Mouse (Mus musculus) thymus, postnatal 25 days (tissue): Measurements from ENCODE around the gene Ubtd1.

ENCODE experiments used
- DNase-seq: peaks from one replicate; pipeline ENCODE4 v3.0.0; 2022

Gene Ubtd1

DNA sequence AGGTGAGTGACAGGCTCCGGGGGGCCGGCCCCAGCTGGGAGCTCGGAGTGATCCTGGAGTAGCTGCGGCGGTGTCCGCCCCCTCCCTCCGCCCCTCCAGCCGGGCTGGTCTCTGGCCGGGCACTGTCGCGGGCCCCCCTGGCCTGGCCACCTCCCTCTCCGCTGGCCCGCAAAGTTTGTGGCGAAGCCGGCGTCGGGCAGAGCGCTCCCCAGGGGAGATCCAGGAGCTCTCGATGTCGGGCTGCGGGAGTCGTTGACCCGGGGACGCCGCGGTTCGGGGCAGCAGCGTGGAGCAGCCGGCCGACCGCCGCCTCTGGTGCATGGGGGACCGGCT, at the start of gene Ubtd1:
Ubtd1 (plus strand) TSS at position 169 of the 333 bp plus-strand sequence.
- DNase-seq = no peak

DNA sequence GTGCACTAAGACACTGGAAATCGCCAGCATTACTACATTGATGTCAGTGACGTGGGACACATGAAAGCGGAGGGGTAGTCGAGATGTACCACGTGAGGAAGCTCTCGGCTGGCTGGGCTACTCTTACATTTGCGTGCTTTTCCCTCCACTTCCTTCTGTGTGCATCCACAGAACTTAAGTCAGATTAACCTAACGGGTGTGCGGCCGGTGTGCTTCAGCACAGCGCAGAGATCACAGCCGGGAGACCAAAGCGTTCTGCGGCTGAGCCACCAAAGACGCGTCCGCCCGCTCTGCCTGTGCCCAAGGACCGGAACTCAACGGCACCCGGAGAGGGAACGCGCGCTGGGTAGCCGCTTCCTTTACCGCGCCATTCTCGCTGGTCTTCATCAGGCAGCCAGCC, 48.9 kb upstream of the Ubtd1 start:
- DNase-seq = no peak

DNA sequence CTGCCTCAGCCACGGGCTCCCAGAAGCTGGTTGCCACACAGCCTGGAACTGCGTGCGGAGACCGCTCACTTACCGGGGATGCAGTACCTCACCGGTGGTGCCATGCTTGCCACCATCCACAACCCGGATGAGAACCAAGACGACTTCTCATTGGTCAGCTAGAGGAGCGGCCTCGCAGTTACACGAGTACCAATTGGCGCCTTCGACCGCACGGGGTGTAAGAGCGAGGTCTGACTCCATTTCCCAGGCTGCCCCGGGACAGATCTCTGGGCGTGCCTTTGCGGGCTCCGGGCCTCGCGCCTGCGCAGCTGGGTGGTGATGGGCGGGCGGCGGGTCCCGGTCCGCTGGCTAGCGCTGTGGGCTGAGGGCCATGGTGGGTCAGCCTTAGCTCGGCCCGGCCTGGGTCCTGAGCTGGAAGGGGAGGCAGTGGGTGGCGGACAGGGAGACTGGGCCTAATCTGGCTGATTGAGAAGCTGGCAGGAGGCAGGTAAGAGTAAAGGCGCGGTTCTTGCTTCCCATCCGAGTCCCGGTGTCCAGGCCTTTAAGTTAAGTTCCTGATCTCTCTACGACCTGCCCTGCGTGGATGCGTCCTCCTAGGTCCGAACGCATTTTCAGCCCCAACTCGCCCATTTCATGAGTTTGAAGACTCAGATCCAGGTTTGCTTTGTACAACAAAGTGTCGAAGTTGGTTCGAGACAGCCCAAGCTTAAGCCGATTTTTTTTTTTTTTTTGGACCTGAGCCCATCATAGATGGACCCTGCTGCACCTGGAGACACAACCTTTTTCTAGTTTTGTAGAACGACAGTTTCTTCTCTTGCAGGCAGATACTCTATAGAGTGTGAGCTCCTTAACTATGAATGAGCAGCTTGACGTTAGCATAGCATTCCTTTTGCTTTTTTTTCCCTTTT, 48.1 kb upstream of the Ubtd1 start, which contains the start of the genes Exosc1 and Zdhhc16:
Exosc1 (minus strand) TSS at position 245 of the 908 bp plus-strand sequence.
Zdhhc16 (plus strand) TSS at position 302 of the 908 bp plus-strand sequence.
- DNase-seq = peak; percentile 97

- no peak for DNase-seq
These were observed 47.4 kb upstream of the Ubtd1 start for GRCm38 (mm10) chr19:41934124-41934523.

- DNase-seq = no peak
These were observed 45.6 kb upstream of the Ubtd1 start for GRCm38 (mm10) chr19:41935921-41936320.

DNA sequence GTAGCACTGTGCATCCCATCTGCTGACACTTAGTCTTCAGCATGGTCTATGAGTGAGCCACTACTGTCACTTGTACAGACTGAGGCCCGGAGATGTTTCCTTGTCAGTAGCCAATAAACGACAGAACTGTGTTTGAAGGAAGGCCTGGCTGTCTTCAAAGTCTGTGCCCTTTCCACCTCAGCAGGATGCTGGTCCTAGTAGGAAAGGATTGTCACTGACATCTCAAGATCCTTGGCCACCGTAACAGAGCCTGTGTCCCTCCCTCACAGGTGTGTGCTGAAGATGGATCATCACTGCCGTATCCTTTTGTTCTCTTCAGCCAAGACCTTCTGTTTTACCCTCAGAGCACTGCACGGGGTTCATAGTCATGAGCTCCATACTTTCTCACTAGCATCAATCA, 43.0 kb upstream of the Ubtd1 start:
- no peak for DNase-seq

GRCm38 (mm10) chr19:41943841-41944240, 37.7 kb upstream of the Ubtd1 start:
- DNase-seq = no peak

DNA sequence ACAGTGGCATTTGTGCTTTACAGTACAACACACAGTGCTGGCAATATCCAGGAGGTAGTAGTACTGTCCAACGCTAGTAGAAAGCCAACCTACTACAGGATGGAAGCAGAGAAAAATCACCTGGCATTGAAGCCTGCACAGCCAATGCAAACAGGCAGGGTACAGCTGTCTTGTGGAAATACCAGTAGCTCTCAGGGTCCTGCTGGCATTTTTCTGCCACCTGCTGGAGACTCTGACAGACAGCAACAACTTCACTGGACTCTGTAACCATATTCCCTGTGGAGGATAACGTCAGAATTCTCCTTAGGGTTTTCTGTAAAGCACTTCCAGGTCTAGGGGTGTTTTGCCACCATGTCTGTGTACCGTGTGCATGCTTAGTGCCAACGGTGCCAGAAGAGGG, 29.3 kb upstream of the Ubtd1 start:
- DNase-seq = peak; percentile 7

GRCm38 (mm10) chr19:41953574-41953973, 28.0 kb upstream of the Ubtd1 start:
- no peak for DNase-seq

GRCm38 (mm10) chr19:41969618-41970017, 11.9 kb upstream of the Ubtd1 start:
- peak; percentile 17 for DNase-seq

- no peak for DNase-seq
These were observed 7.4 kb upstream of the Ubtd1 start for GRCm38 (mm10) chr19:41973891-41974794.

DNA sequence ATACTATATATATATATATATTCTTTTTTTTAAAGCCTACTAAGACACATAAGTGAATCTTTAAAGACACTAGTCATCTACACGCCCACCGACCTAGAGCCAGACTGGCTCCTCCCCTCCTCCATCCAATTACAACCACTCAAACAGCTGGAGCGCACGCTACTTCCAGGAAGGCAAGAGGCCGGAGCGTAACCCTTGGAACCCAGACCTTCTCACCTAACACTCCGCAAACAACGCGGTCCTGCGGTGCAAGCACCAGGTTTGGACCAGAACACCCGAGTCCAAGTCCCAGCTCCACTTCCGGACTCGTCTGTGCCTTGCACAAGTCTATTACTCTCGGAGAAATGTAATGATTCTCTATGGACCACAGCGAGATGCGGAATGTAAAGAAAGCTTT, 1.1 kb upstream of the Ubtd1 start:
- no peak for DNase-seq

DNA sequence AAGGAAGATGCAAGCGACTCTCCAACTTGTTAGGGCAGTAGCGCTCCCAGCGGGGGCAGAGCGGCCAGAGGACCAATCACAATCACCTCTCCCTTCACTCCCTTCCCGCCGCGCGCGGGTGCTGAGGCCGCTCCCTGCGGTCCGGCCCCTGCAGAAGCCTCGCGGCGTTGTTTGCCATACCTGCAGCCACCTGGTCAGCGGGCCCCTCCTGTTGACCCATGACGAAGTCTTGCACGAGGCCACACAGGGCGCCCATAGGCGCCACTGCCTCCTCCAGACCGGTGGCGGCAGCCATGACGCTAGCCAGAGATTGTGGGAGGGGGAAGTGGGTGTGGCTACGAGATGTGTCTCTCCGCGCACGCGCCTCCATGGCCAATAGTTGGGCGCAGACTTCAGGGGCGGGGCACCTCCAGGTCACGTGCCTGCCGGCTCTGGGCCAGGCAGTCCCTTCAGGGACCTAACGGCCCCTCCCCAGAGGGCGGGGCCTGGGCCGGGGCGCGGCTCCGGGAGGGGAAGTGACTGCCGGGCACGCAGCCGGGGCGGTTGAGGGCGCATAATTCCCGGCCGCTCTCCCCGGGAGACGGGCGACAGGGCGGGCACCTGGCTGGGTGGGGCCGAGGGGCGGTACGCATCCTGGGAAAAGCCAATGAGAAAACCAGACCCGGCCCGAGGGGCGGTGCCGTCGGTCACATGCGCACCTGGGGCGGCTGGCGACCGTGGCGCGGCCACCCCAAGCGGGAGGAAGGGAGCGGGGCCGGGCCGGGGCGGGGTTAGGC, 556 bp upstream of the Ubtd1 start, which contains the start of gene Mms19:
Mms19 (minus strand) TSS at position 339 of the 776 bp plus-strand sequence.
- DNase-seq = peak; percentile 99

GRCm38 (mm10) chr19:41981931-41982790, 598 bp downstream of the Ubtd1 start:
- no peak for DNase-seq

DNA sequence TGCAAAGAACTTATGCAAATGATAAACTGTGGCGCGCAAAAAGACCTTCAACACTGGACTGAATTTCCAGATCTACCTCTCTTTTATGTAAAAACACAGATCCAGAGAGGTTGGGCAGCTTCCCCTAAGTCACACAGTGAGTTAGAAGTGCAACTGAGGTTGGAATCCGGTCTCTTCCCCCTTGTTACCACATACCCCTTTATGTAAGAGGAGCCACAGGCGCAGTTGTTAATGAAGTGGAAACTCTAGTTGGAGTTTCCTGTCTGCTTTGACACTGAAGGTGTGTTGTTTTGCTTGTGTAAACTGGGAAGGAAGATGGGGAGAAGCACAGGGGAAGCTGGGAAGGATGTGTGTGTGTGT, 1.2 kb downstream of the Ubtd1 start:
- peak; percentile 9 for DNase-seq

DNA sequence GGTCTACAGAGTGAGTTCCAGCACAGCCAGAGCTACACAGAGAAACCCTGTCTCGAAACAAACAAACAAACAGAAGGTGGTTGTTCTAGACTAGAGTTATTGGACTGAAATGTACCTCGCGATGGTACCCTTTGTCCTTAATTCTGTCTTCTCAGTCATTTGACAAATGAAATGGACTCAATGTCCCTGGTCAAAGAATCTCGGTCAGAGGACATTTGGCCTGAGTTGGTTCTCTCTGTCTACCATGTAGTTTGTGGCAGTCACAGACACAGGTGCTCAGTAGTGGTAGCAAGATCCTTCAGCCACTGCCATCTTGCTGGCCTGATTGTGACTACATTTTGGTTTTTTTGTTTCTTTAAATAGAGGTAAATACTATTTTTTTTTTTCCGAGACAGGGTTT, 4.4 kb downstream of the Ubtd1 start:
- DNase-seq = no peak

- DNase-seq = no peak
These were observed 5.6 kb downstream of the Ubtd1 start for GRCm38 (mm10) chr19:41987206-41987605.

- DNase-seq = no peak
These were observed 8.2 kb downstream of the Ubtd1 start for GRCm38 (mm10) chr19:41989810-41990209.

- no peak for DNase-seq
These were observed 10.4 kb downstream of the Ubtd1 start for GRCm38 (mm10) chr19:41991926-41992477.

- no peak for DNase-seq
These were observed 11.4 kb downstream of the Ubtd1 start for GRCm38 (mm10) chr19:41992971-41993370.

DNA sequence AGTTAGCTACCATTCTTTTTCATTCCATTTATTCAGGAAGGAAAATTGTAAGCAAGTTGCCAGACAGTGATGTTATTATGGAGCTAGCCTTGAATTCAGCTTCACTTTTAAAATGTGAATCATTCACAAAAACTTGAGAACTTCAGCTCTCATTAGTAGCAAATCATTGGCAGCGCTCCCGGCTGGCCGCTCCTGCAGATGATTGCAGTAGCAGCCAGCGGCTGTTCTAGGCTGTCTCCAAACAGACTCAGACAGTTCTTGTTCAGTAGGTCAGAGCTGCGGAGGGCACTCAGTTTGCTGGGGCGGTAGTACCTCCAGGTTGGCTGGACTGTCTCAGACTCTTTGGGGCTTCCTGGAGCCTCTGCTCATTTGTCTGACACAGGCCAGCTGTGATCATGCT, 11.9 kb downstream of the Ubtd1 start:
- no peak for DNase-seq
